Mouse (Mus musculus): ENCODE measurements around the gene Supt6.
A peak's percentile ranks its signal among the peaks of the same experiment; 100 is the strongest.

Gene Supt6

GRCm38 (mm10) chr11:78182450-78182849 is 63.3 kb downstream of the Supt6 start:
- DNase-seq: no peak

GRCm38 (mm10) chr11:78181830-78182357 is 63.9 kb downstream of the Supt6 start:
- no peak for DNase-seq

DNA sequence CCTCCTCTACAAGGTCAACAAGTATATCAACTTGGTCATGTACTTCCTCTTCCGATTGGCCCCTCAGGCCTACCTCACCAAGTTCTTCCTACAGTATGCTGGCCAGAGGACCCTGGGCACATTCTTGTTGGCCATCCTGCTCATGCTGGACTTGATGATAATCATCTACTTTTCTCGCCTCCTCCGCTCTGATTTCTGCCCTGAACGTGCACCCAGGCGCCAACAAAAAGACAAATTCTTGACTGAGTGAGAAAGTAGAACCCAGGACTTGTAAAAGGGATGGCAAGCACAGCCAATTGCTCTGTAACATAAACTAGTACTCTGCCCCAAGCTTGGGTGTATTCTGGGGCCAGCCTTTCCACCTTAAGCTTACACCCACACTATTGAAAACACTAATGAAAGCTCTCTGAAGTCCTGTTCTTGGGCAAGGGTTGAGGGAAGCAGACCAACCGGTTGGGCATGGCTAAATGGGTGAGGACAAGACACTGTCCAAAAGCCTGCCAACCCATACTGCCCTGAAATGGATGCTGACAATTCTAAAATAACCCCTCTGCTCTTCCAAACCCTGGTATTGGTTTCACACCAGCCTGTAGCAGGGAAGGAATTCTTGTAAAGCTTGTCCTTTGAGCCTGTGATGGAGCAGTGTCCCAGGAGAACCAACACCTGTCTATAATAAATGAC is 65.6 kb downstream of the Supt6 start:
- DNase-seq: no peak

GRCm38 (mm10) chr11:78179438-78179999 is 66.3 kb downstream of the Supt6 start:
- DNase-seq: no peak

DNA sequence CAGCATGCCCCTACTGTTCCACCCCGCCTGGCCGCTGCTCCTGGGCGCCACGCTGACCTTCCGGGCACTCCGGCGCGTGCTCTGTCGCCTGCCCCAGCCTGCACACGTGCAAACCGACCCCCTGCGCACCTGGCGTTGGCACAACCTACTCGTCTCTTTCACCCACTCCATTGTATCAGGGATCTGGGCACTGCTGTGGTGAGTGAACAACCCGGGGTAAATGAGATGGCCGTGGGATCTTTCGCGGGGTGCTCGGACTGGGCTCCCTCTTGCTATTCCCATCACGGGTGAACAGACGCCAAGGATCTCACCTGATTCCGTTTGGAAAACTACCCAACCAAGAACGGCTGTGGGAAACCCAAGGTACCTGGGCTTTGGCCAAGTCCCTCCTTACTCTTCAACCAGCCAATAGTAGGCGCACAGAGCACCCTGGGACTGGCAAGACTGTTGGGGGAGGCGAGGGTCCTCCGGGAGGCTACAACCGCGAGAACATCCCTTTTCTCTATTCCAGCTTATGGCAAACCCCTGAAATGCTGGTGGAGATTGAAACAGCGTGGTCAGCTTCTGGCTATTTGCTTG is 66.8 kb downstream of the Supt6 start:
- DNase-seq: no peak

DNA sequence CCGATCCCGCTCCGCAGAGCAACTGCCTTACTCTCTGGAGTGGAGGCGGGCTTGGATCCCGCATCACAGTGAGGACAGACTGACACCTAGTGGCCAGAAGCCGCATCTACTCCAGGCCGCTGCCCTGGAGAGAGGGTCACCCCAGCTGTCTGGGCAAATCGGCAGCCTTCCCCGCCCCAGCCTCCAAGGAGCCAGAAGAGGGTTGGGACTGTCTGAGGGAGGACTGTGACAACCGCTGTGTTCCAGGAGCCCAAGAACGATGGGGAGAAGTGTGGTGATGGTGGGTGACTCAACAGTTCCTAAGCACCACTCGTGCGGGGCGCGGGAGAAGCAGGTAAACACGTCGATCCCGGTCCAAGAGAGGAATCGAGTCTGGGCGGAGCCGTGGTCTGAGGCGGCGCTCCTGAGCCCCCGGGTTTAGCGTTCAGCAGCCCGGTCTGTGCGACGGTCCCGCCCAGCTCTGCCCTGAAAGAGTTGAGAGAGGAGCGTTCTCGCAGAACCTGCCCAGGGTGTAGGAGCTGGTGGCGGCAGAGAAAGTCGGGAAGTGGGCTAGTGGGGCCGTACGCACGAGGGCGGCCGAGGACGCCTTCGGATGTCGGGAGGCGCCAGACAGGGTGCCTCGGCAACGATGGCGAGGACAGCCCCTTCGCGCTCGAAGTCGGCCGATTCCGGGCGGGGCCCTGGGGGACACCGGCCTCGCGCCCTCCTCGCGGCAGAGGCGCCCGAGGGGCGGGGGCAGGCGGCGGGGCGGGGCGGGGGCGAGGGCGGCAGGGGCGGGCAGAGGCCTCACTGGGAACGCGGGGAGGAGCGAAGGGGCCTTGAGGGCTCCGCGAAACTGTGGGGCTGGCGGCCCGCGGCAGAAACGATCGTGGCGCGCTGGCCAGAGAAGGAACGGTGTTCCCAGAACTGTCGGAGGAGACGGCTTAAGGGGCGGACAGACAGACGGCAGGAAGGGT is 67.6 kb downstream of the Supt6 start:
- DNase-seq: peak; percentile 88

GRCm38 (mm10) chr11:78177437-78177836 is 68.3 kb downstream of the Supt6 start:
- no peak for DNase-seq

GRCm38 (mm10) chr11:78176905-78177331 is 68.9 kb downstream of the Supt6 start:
- DNase-seq: no peak

- peak; percentile 76 for DNase-seq
Measured at GRCm38 (mm10) chr11:78176402-78176862, 69.4 kb downstream of the Supt6 start, which contains the start of the genes Nek8 and Tlcd1. Gene Nek8 (minus strand): TSS chr11:78176675. Gene Tlcd1 (plus strand): TSS chr11:78176711.

DNA sequence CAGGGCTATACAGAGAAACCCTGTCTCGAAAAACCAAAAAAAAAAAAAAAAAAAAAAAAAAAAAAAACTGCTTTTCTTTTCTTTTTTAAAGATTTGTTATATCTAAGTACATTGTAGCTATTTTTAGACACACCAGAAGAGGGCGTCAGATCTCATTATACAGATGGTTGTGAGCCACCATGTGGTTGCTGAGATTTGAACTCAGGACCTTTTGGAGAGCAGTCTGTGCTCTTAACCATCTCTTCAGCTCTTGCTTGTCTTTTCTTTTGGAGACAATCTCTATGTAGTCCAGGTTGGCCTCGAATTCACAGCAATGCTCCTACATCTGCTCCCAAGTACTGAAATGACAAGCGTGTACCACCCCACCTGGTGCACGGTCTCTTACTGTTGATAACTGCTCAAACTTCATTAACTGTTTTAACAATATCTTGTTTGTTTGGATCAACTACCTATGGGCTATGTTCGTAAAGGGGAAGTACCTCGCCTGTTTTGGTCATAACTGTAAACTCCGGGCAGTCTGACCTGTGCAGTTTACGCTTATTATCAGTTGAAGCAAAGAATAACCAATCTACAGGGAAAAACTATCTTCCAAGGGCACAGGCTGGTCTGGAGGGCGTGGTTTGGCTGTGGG is 69.9 kb downstream of the Supt6 start:
- no peak for DNase-seq

GRCm38 (mm10) chr11:78174506-78174905 is 71.3 kb downstream of the Supt6 start:
- DNase-seq: no peak

DNA sequence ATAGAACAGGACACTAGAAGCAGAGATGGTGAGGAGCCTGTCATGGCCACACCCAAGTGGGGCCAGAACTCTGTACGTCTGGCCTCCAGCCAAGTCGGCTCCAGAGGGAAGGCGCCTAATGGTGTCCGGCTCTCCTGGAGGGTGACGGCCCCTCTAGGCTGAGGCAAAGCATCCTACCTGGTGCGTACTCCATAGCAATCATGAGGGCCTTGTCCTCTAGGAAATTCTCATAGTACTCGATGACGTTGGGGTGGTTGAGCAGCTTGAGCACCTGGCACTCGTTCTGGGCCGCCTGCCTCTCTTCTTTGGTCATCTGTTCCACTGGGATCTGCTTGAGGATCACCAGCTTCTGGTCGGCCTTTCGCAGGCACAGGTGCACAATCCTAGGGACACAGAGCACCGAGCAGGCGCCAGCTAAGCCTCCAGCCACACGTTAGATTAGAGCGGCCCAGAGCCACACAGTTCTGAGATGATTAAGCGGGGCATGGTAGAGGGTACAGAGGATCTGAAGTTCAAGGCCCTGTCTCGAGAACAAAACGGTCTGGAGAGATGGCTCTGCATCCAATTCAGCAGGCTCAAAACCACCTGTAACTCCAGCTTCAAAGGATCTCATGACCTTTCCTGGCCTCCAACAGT is 72.9 kb downstream of the Supt6 start:
- DNase-seq: no peak

DNA sequence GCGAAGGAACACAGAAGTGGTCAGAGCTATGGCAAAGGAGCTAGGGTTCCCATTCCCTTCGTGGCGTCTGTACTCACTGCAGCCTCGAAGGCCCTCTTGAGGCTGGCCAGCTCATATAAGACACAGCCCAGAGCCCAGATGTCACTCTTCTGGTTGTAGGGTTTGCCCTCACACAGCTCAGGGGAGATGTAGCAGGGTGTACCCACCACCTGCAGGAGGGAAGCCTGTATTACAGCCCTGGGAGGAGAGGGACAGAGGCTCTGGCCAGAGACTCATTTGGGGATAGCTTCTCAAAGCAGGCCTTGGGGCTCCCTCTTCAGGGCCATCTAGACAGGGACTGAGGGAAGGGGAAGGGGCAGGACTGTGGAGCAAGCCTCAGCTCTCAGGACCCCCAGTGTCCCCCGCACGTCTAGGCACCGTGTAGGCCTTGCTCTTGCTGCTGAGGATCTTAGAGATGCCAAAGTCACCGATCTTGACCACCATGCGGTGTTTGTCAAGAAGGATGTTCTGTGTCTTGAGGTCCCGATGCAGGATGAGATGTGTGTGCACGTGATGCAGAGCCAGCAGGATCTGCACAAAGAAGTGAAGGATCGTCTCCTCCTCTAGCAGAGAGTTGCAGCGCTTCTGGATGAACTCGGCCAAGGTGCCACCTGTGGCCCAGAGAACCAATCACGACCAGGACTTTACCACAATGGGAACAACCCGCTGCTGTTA is 73.6 kb downstream of the Supt6 start:
- no peak for DNase-seq

DNA sequence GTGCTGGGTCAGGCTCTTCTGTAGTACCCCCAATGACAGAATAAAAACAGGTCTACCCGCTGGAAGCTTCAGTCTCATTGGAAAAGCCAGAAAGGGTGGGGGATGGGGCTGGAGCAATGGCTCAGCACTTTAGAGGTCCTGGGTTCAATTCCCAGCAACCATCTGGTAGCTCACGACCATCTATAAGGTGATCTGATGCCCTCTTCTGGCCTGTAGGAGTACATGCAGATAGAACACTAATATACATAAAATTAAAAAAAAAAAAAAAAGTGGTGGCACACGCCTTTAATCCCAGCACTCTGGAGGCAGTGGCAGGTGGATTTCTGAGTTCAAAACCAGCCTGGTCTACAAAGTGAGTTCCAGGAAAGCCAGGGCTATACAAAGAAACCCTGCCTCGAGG is 74.5 kb downstream of the Supt6 start:
- DNase-seq: no peak

- DNase-seq: no peak
Measured at GRCm38 (mm10) chr11:78170306-78170705, 75.5 kb downstream of the Supt6 start.

DNA sequence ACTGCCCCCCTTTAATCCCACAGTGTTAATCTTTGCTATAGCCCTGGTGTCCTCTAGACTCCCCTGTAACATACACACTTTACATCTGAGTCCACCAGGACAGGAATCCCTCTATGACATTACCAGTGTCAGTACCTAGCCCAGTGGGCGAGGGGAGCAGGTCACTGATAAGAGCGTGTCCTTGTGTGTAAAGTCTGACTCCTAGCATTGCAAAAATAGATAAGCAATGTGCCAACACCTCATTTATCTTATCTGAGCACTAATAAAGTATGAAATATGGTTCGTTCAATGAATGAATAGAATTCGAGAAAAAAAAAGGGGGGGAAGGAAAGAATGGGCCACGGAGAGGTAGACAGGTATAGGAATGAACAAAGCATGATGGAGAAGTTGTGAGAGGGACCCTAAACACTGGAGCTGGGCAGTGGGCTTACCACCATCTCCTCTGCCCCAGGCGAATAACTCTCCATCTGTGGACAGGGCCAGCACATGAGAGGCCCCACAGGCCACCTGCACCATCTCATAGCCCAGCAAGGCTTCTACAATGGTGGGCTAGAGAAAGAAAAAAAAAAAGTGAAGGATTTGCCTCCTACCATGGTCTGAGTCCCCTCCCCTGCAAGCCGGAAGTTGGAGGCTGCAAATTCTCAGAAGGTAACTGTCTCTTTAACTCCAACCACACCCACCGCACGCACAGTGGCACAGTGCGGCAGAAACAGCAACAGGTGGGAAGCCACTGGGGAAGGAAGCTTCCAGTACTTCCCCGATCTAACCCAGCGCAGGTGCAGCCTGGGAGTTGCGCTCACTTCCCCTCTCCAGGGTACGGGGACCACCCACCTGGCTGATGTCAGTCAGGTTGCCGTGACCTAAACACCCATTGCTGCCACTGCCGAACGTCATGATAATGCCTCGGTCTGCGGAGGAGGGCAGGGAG is 77.0 kb downstream of the Supt6 start:
- DNase-seq: no peak

- no peak for DNase-seq
Measured at GRCm38 (mm10) chr11:78167257-78167959, 78.4 kb downstream of the Supt6 start.

DNA sequence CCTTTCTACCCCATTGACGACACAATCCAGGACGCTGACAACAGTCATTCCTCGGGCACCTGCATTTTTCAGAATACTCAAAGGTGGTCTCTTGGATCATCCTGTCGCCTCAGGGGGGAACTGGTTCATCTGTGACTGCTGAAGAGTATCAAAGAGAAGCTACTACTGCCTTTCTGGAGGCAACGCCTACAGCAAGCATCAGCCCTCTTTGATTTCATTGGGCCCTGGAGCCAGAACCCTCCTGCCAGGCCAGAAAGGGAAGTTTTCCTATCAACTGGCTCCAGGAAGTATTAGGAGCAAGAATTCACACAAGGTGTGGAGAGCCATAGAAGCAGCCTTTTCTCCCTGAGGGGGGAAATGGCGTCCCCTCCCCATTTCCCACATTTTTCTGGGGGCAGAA is 79.1 kb downstream of the Supt6 start:
- no peak for DNase-seq

GRCm38 (mm10) chr11:78166161-78166560 is 79.6 kb downstream of the Supt6 start:
- DNase-seq: no peak

Data from cerebellum, adult 11 months (tissue).